Mouse (Mus musculus) testis, adult 2 months (tissue): ENCODE measurements around the gene Pdrg1.

Experiments used
- CTCF ChIP-seq: fragments of 200-500 bp; IDR thresholded peaks from 2 replicates; pipeline ENCODE4 v1.5.1; 2012; ENCODE audit warnings: low read depth, mild to moderate bottlenecking, inconsistent platforms, low read length, moderate library complexity; ENCODE audit not compliant: control insufficient read depth, insufficient read depth, insufficient replicate concordance
- POLR2A ChIP-seq: fragments of 200-500 bp; IDR thresholded peaks from 2 replicates; pipeline ENCODE4 v1.6.1; 2012; ENCODE audit warnings: low read depth, mild to moderate bottlenecking, inconsistent platforms, low read length, moderate library complexity; ENCODE audit not compliant: control insufficient read depth

- no peak for TF ChIP-seq CTCF
- TF ChIP-seq POLR2A, result peak; percentile 83; the same call in 1 of the 2 replicates
These were observed 53.0 kb downstream of the Pdrg1 start, which contains the start of gene Ttll9 for GRCm38 (mm10) chr2:152962091-152962793.
